Mouse (Mus musculus) embryonic facial prominence, embryonic 15.5 days (tissue): Measurements from ENCODE around the gene Olfr1426. TPM values are rescaled to one million over a fixed set of nuclear protein-coding genes. Genes with fewer than 3 reads are reported as not detected.

Experiments
- ATAC-seq: fragments of 200-750 bp; cut with Nextera tagmentation; 2 replicates; pipeline ENCODE4 v1.8.0; 2017; ENCODE audit warnings: low read depth, moderate TSS enrichment; ENCODE audit not compliant: insufficient number of reproducible peaks, low FRiP score, low TSS enrichment
- H3K27ac ChIP-seq: fragments of 300-500 bp; sonication (generic); replicated peaks from 2 replicates; pipeline ENCODE4 v1.5.1; 2015; ENCODE audit warnings: mild to moderate bottlenecking, inconsistent platforms
- H3K27me3 ChIP-seq: fragments of 300-500 bp; sonication (generic); 2 replicates; pipeline ENCODE4 v1.6.1; 2015; ENCODE audit warnings: inconsistent platforms
- H3K36me3 ChIP-seq: fragments of 300-500 bp; sonication (generic); 2 replicates; pipeline ENCODE4 v1.6.1; 2015; ENCODE audit warnings: mild to moderate bottlenecking, inconsistent platforms
- H3K4me1 ChIP-seq: fragments of 300-500 bp; sonication (generic); 2 replicates; pipeline ENCODE4 v1.6.1; 2015; ENCODE audit warnings: inconsistent platforms
- H3K4me2 ChIP-seq: fragments of 300-500 bp; sonication (generic); replicated peaks from 2 replicates; pipeline ENCODE4 v1.6.1; 2015; ENCODE audit warnings: mild to moderate bottlenecking, inconsistent platforms
- H3K4me3 ChIP-seq: fragments of 300-500 bp; sonication (generic); replicated peaks from 2 replicates; pipeline ENCODE4 v1.5.1; 2015; ENCODE audit warnings: mild to moderate bottlenecking, inconsistent platforms
- H3K9ac ChIP-seq: fragments of 300-500 bp; sonication (generic); 2 replicates; pipeline ENCODE4 v1.6.1; 2015; ENCODE audit warnings: inconsistent platforms
- H3K9me3 ChIP-seq: fragments of 300-500 bp; sonication (generic); replicated peaks from 2 replicates; pipeline ENCODE4 v1.6.1; 2016; ENCODE audit warnings: inconsistent platforms
- WGBS: fragments of 180-500 bp; shearing (Covaris S2); methylation state at CpG from one replicate; pipeline ENCODE4 v1.1.7; 2015; 5-methylcytosine and 5-hydroxymethylcytosine counted together
- polyA plus RNA-seq: library from polyadenylated mRNA; unstranded; fragments of >200 nt; fragmentation: Nextera tagmentation; extraction: Ambion mirVana; gene quantifications from 2 replicates; pipeline ENCODE4 v1.2.1, GENCODE M21; 2015

The Olfr1426 gene
- polyA plus RNA-seq, 1 experiment from 2014 or later: not detected

- Histone ChIP-seq H3K4me1 (no peaks in the 10 kb centered on the region), H3K27ac (no peak overlapping the region), H3K36me3 (no peaks in the 10 kb centered on the region), H3K4me3 (no peak overlapping the region), H3K9me3 (no peaks in the 10 kb centered on the region), H3K4me2 (no peak overlapping the region), H3K9ac (no peak overlapping the region), H3K27me3 (no peaks in the 10 kb centered on the region)
- ATAC-seq: no peak
- WGBS: 89% methylated on average over 5 of the region's 5 CpGs
Measured at GRCm38 (mm10) chr19:12043163-12043562, 48.6 kb downstream of the Olfr1426 start.

GRCm38 (mm10) chr19:12041217-12041616 lies 50.6 kb downstream of the Olfr1426 start, which contains the start of gene Olfr1423:
Gene Olfr1423, minus strand, starts transcription at chr19:12041317.
- no peak for ATAC-seq
- no peak within 1 kb of the TSS for H3K9ac ChIP-seq
- 41% methylated on average over 2 of the region's 2 CpGs for WGBS

DNA sequence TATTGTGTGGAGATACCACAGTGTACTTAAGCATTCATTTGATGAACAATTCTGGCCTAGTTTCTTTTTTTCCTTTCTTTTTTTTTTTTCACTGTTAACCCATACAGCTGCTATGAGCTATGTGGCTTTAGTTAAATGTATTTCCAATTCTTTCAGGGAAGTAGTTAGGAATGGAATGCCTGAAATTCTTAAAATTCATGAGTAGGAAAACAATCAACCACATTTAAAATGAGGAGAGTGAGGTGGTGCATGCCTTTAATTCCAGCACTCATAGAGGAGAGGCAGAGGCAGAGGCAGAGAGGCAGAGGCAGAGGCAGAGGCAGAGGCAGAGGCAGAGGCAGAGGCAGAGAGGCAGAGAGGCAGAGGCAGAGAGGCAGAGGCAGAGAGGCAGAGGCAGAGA lies 54.1 kb downstream of the Olfr1426 start:
- Histone ChIP-seq H3K4me2 (no peak overlapping the region), H3K27me3 (no peaks in the 10 kb centered on the region), H3K4me3 (no peak overlapping the region), H3K36me3 (no peaks in the 10 kb centered on the region), H3K27ac (no peak overlapping the region), H3K4me1 (no peaks in the 10 kb centered on the region), H3K9ac (no peak overlapping the region), H3K9me3 (no peaks in the 10 kb centered on the region)
- ATAC-seq: no peak

More at GRCm38 (mm10) chr19:12041217-12041616, 50.6 kb downstream of the Olfr1426 start, which contains the start of gene Olfr1423:
- no peak within 1 kb of the TSS for H3K4me2 ChIP-seq
- no peaks in the 10 kb centered on the region for H3K27me3 ChIP-seq
- no peaks in the 10 kb centered on the region for H3K9me3 ChIP-seq
- H3K4me3 ChIP-seq: no peak within 1 kb of the TSS
- no peaks in the 10 kb centered on the region for H3K4me1 ChIP-seq
- no peak within 1 kb of the TSS for H3K27ac ChIP-seq
- no peaks in the 10 kb centered on the region for H3K36me3 ChIP-seq

Other genes starting within 250 kb of the Olfr1426 start
- not detected in 2 replicates for gene Olfr1418, start 230.9 kb downstream of the Olfr1426 start, polyA plus RNA-seq
- not detected in 2 replicates for gene Olfr1419, start 216.9 kb downstream of the Olfr1426 start, polyA plus RNA-seq
- 0.05 TPM in 1 of 2 replicates, not detected in the other for gene Olfr1420, start 205.4 kb downstream of the Olfr1426 start, polyA plus RNA-seq
- 17.1 and 17.7 TPM in 2 replicates for gene Patl1, start 179.6 kb downstream of the Olfr1426 start, polyA plus RNA-seq
- 4.5 and 5.4 TPM in 2 replicates for gene Osbp, start 126.1 kb downstream of the Olfr1426 start, polyA plus RNA-seq
- 0.04 TPM in 1 of 2 replicates, not detected in the other for gene Olfr1423, start 50.7 kb downstream of the Olfr1426 start, polyA plus RNA-seq
- gene Olfr1424, start 29.3 kb downstream of the Olfr1426 start, polyA plus RNA-seq: not detected in 2 replicates
- gene Olfr1425, start 14.3 kb downstream of the Olfr1426 start, polyA plus RNA-seq: not detected in 2 replicates
- gene Olfr1427, start 11.3 kb upstream of the Olfr1426 start, polyA plus RNA-seq: 0.09 TPM in 1 of 2 replicates, not detected in the other
- not detected in 2 replicates for gene Olfr1428, start 23.9 kb upstream of the Olfr1426 start, polyA plus RNA-seq
- not detected in 2 replicates for gene Olfr76, start 31.2 kb upstream of the Olfr1426 start, polyA plus RNA-seq
- 0.12 and 0.13 TPM in 2 replicates for gene Olfr1555-ps1, start 78.1 kb upstream of the Olfr1426 start, polyA plus RNA-seq
- gene Olfr1431, start 108.6 kb upstream of the Olfr1426 start, polyA plus RNA-seq: not detected in 2 replicates
- gene Olfr1432, start 140.6 kb upstream of the Olfr1426 start, polyA plus RNA-seq: not detected in 2 replicates
- gene Olfr262, start 149.6 kb upstream of the Olfr1426 start, polyA plus RNA-seq: not detected in 2 replicates
- gene Olfr235, start 169.0 kb upstream of the Olfr1426 start, polyA plus RNA-seq: 0.28 TPM in 1 of 2 replicates, not detected in the other
- gene Olfr1434, start 187.8 kb upstream of the Olfr1426 start, polyA plus RNA-seq: 0.27 TPM in 1 of 2 replicates, not detected in the other
- not detected in 2 replicates for gene Olfr1436, start 207.1 kb upstream of the Olfr1426 start, polyA plus RNA-seq
- 0.04 and 0.23 TPM in 2 replicates for gene Olfr1437, start 233.1 kb upstream of the Olfr1426 start, polyA plus RNA-seq
- not detected in 2 replicates for gene Olfr1438-ps1, start 243.9 kb upstream of the Olfr1426 start, polyA plus RNA-seq